Mouse (Mus musculus): ENCODE results near the gene Tcp11x2. TPM values are rescaled to one million over a fixed set of nuclear protein-coding genes. Genes with fewer than 3 reads are reported as not detected.

Tcp11x2 gene
- polyA plus RNA-seq, 1 experiment from 2014 or later = not detected

GRCm38 (mm10) chrX:135703111-135703510 is 9.5 kb upstream of the Tcp11x2 start:
- Histone ChIP-seq H3K4me3 (ENCODE audit: low read depth, low read length) (no peak overlapping the region), H3K9ac (no peak overlapping the region), H3K4me2 (no peak overlapping the region), H3K9me3 (ENCODE audit: low read depth, low read length) (no peaks in the 10 kb centered on the region), H3K36me3 (ENCODE audit: insufficient read depth) (no peaks in the 10 kb centered on the region), H3K27me3 (ENCODE audit: insufficient read depth, low read length) (no peaks in the 10 kb centered on the region), H3K27ac (ENCODE audit: low read depth) (no peak overlapping the region), H3K4me1 (ENCODE audit: insufficient read depth) (no peaks in the 10 kb centered on the region)
- ATAC-seq (ENCODE audit: insufficient read depth) (no peak), DNase-seq (no peak)
- TF ChIP-seq CTCF (IDR thresholded peaks at IDR 0.05; ENCODE audit: low read depth) = no peak
- WGBS = 93% methylated on average over 1 of the region's 1 CpGs

- Histone ChIP-seq H3K36me3 (ENCODE audit: insufficient read depth) (no peaks in the 10 kb centered on the region), H3K4me1 (ENCODE audit: insufficient read depth) (no peaks in the 10 kb centered on the region), H3K9ac (no peak overlapping the region), H3K27me3 (ENCODE audit: insufficient read depth, low read length) (no peaks in the 10 kb centered on the region), H3K27ac (ENCODE audit: low read depth) (no peak overlapping the region), H3K4me2 (no peak overlapping the region), H3K4me3 (ENCODE audit: low read depth, low read length) (no peak overlapping the region), H3K9me3 (ENCODE audit: low read depth, low read length) (no peaks in the 10 kb centered on the region)
- no peak for ATAC-seq (ENCODE audit: insufficient read depth)
- DNase-seq = no peak
- TF ChIP-seq CTCF (IDR thresholded peaks at IDR 0.05; ENCODE audit: low read depth) = no peak
- WGBS = 75% methylated on average over 3 of the region's 3 CpGs
Measured at GRCm38 (mm10) chrX:135687802-135688201, 5.8 kb downstream of the Tcp11x2 start.

GRCm38 (mm10) chrX:135681858-135682257 is 11.7 kb downstream of the Tcp11x2 start:
- ATAC-seq (ENCODE audit: insufficient read depth) = no peak
- no peaks in the 10 kb centered on the region for H3K27me3 ChIP-seq (ENCODE audit: insufficient read depth, low read length)
- H3K27ac ChIP-seq (ENCODE audit: low read depth) = no peak overlapping the region
- no peaks in the 10 kb centered on the region for H3K36me3 ChIP-seq (ENCODE audit: insufficient read depth)
- H3K4me1 ChIP-seq (ENCODE audit: insufficient read depth) = no peaks in the 10 kb centered on the region
- no peak overlapping the region for H3K4me2 ChIP-seq
- no peaks in the 10 kb centered on the region for H3K9me3 ChIP-seq (ENCODE audit: low read depth, low read length)
- no peak overlapping the region for H3K9ac ChIP-seq
- DNase-seq = no peak
- no peak overlapping the region for H3K4me3 ChIP-seq (ENCODE audit: low read depth, low read length)
- no peak for TF ChIP-seq CTCF (IDR thresholded peaks at IDR 0.05; ENCODE audit: low read depth)
- 64% methylated on average over 2 of the region's 2 CpGs for WGBS

- Histone ChIP-seq H3K4me2 (no peak overlapping the region), H3K27me3 (ENCODE audit: insufficient read depth, low read length) (no peaks in the 10 kb centered on the region), H3K9me3 (ENCODE audit: low read depth, low read length) (no peaks in the 10 kb centered on the region), H3K9ac (no peak overlapping the region), H3K27ac (ENCODE audit: low read depth) (no peak overlapping the region), H3K36me3 (ENCODE audit: insufficient read depth) (no peaks in the 10 kb centered on the region), H3K4me1 (ENCODE audit: insufficient read depth) (no peaks in the 10 kb centered on the region), H3K4me3 (ENCODE audit: low read depth, low read length) (no peak overlapping the region)
- peak; percentile 46 for TF ChIP-seq CTCF (IDR thresholded peaks at IDR 0.05; ENCODE audit: low read depth)
- WGBS = 34% methylated on average over 9 of the region's 9 CpGs
- no peak; the same call in 1 of the 2 replicates for ATAC-seq (ENCODE audit: insufficient read depth)
- peak; percentile 66 for DNase-seq
Measured at GRCm38 (mm10) chrX:135652173-135652772, 41.3 kb downstream of the Tcp11x2 start.

GRCm38 (mm10) chrX:135627605-135628004 is 66.0 kb downstream of the Tcp11x2 start, which contains the start of gene Prame:
TSS of gene Prame (minus strand) at chrX:135627705.
- Histone ChIP-seq H3K9me3 (ENCODE audit: low read depth, low read length) (no peaks in the 10 kb centered on the region), H3K27me3 (ENCODE audit: insufficient read depth, low read length) (no peaks in the 10 kb centered on the region), H3K9ac (no peak within 1 kb of the TSS), H3K4me2 (no peak within 1 kb of the TSS), H3K4me1 (ENCODE audit: insufficient read depth) (no peaks in the 10 kb centered on the region), H3K36me3 (ENCODE audit: insufficient read depth) (no peaks in the 10 kb centered on the region), H3K4me3 (ENCODE audit: low read depth, low read length) (no peak within 1 kb of the TSS), H3K27ac (ENCODE audit: low read depth) (no peak within 1 kb of the TSS)
- no peak for DNase-seq
- TF ChIP-seq CTCF (IDR thresholded peaks at IDR 0.05; ENCODE audit: low read depth) = no peak
- ATAC-seq (ENCODE audit: insufficient read depth) = no peak
- WGBS = 85% methylated on average over 11 of the region's 11 CpGs

Other genes with a start within 250 kb of the Tcp11x2 start
- gene AV320801, start 199.2 kb downstream of the Tcp11x2 start, polyA plus RNA-seq (2014; fragmentation: Nextera tagmentation; extraction: Ambion mirVana) = not detected in 2 replicates
- gene Nxf7, start 95.0 kb downstream of the Tcp11x2 start, polyA plus RNA-seq (2014; fragmentation: Nextera tagmentation; extraction: Ambion mirVana) = not detected in 2 replicates
- gene Prame, start 66.1 kb downstream of the Tcp11x2 start, polyA plus RNA-seq (2014; fragmentation: Nextera tagmentation; extraction: Ambion mirVana) = not detected in 2 replicates
- gene Tmsb15a, start 31.5 kb upstream of the Tcp11x2 start, polyA plus RNA-seq (2014; fragmentation: Nextera tagmentation; extraction: Ambion mirVana) = not detected in 2 replicates
- gene Armcx5, start 48.9 kb upstream of the Tcp11x2 start, polyA plus RNA-seq (2014; fragmentation: Nextera tagmentation; extraction: Ambion mirVana) = 8.8 and 9.1 TPM in 2 replicates
- 44.0 and 44.4 TPM in 2 replicates for gene Gprasp1, start 48.9 kb upstream of the Tcp11x2 start, polyA plus RNA-seq (2014; fragmentation: Nextera tagmentation; extraction: Ambion mirVana)
- gene Bhlhb9, start 103.8 kb upstream of the Tcp11x2 start, polyA plus RNA-seq (2014; fragmentation: Nextera tagmentation; extraction: Ambion mirVana) = 52.1 and 55.7 TPM in 2 replicates
- 19.6 and 22.1 TPM in 2 replicates for gene Gprasp2, start 145.2 kb upstream of the Tcp11x2 start, polyA plus RNA-seq (2014; fragmentation: Nextera tagmentation; extraction: Ambion mirVana)

Measured in lung, embryonic 14.5 days (tissue).